Mouse (Mus musculus): Measurements from ENCODE around the gene Itsn1.

GRCm38 (mm10) chr16:91740918-91741255, 11.8 kb downstream of the Itsn1 start:
- no peak for TF ChIP-seq CTCF (IDR thresholded peaks at IDR 0.05; ENCODE audit: control insufficient read depth, insufficient read depth, insufficient read length)
- no peak for TF ChIP-seq MYOG (IDR thresholded peaks at IDR 0.05; ENCODE audit: control insufficient read depth, extremely low read depth, insufficient read length)
